Mouse (Mus musculus) kidney, adult 8-10 months (tissue): Measurements from ENCODE around the gene Srcin1.

Experiments
- DNase-seq, 2 experiments: peaks; one replicate each; pipeline ENCODE4 v3.0.0; 2022

The Srcin1 gene

DNA sequence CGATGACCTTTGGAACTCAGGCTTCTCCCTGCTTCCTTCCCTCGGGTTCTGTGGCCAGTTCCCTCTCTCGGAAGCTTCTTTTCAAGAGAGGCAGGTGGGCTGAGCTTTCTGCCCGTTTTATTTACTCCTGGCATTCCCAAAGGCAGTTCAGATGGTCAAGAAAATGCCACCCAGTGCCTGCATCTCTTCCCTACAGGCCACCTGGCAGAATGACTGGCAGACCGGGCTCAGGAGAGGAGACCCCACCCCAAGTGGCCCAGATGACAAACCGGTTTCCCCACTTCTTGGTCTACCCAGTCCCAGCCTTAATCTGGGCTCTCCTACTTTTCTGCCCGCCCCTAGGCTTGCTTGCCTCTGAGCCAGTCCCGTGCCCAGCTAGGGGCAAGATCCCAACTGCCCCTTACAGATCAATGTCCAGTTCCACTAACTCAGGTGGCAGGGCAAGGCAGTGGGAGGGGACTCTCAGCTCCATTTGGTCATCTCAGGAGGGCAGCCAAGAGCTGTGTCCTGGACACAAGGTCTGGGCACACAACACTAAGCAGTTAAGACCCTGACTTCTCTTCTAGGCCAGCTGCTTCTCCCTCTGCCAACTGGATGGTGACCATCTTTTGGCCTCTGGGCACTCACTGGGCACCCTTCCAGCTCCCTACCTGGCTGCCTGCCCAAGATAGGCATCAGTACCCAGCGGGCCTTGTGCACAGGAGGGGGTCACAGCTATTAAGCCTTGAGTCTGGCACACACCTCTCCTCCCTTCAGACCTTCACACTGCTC, at the start of gene Srcin1:
Gene Srcin1 (minus strand): TSS at position 51 of the 771 bp plus-strand sequence.
- peak; percentile 94 to 97 for DNase-seq

DNA sequence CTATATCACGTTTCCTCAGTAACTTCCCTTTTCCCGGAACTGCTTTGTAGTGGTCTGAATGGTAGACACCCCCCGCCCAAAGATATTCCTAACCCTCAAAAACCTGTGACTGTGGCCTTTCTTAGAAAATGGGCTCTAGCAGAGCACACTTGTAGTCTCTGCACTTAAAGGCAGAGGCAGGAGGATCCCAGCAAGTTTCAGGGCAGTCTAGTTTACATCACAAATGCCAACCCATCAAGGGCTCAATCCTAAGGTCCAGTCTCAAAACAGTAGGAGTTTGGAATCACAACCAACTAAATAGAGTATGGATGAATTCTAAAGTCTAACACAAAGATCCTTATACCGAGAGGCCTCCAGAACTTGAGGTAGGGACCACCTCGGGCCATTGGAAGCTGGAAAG, 49.6 kb upstream of the Srcin1 start:
- DNase-seq: no peak

DNA sequence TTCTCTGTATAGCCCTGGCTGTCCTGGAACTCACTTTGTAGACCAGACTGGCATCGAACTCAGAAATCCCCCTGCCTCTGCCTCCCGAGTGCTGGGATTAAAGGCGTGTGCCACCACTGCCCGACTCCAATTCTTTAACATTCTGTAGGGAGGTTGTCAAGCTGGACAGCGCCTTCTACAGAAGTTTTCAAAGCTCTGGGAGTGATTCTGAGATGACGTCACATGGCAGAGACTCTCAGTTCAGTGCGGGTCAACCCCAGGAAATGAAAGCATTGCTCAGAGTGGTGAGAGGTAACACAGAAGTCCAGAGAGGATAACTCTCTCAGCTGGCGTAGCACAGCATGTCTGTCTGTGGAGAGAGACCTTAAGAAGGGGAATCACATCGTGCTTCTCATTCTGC, 47.2 kb upstream of the Srcin1 start:
- no peak for DNase-seq

DNA sequence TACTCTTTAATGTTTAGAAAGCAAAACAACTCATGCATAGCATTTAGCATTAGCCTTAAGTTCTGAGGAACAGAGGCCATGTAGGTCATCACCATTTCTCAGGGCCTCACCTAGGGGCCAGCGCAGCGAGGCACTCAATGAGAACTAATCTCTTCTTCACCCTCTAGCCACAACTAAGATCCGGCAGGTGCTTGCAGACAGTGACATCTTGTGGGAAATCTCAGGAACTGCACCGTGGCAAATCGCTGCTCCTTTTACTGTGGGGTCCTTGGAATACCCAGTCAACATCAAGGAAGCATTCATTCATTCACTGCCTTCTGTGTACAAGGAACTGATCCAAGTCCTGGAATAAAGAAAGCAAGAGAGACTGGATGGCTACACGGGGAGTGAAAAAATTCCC, 46.5 kb upstream of the Srcin1 start:
- DNase-seq: peak; percentile 53 to 77

DNA sequence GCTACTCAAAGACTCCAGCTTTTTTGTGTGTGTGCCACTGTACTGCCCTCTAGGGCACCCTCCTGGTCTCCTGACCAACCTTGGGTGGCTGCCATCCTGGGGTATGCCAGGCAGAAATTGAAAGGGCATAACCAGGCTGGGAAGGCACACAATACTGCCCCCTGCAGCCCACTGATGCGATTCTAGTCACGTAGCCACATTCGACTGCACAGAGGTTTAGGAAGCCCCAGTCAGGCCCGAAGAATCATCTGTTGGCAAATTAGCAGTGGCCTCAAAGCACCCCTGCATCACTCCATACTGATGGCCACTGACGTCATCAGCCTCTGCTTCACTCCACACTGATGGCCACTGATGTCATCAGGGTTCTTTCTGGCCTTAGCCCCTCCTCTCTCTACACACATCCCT, 43.4 kb upstream of the Srcin1 start:
- DNase-seq: peak; percentile 92 to 95

DNA sequence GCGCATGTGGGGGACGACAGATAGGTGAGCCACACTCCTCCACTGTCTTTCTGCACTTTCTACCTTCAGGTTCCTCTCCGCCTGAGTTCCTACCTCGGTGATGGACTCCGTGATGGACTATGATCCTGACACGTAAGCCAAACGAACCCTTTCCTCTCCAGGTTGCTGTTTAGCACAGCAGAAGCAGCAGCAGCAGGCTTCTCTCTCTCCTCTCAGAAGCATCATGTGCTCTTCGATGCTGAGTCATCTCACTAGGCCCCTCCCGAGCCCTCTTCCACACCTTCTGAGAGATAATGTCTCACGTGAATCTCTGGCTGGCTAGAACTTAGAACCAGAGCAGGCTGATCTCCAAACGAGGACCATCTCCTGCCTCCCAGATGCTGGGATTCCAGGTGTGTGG, 42.4 kb upstream of the Srcin1 start:
- peak; percentile 68 to 79 for DNase-seq

DNA sequence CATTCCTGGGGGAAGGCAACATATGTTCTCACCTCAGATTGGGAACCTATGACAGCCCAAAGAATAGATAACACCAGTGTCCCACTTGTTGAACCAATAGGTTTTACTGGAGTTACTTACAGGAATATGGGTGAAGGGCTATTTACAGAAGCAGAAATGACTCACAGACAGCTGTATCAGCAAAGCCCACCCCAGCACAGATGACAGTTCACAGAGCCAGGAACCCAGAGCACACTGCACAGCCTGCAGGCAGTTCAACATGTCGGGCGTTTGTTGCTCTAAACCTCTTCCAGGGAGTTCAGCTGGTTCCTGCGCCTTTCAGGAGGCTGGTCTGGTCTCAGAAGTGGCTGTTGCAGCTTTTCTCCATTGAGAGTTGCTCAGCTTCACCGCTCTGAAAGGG, 39.3 kb upstream of the Srcin1 start:
- no peak for DNase-seq

DNA sequence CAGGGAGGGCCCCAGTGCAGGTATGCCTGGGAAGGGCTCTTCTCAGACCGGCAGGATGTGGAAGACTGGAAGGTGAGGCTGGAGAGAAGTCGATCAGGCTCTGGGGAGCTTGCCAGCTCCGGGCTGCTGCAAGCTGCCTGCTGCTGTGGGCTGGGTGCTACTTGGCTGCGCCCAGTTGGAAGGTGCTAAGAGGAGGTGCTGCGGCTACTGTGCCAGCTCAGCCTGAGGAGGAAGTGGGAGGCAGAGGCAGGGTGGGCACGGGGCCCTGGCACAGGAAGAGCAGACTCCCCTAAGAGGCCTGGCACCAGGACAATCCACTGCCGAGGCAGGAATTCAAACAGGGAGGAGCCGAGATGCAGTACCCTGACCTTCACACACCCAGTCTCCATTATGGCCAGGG, 35.1 kb upstream of the Srcin1 start:
- peak; percentile 65 to 73 for DNase-seq

DNA sequence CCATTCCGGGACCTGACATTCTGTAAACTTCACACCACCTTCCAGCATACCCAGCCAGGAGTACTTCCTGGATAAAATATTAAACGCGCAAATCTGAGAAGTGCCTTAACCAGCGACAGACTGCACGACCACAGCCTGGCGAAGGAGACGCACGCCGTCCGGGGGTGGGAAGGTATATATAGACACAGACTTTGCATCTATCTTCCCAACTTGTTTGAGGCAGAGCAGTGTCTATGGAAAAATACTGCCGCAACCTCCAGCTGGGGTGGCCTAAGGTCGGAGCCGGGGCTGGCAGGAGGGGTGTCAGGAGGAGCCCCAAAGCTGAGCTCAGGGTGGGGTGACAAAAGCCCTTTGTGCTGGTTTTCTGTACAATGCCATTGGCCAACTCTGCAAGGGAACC, 33.8 kb upstream of the Srcin1 start:
- no peak for DNase-seq

DNA sequence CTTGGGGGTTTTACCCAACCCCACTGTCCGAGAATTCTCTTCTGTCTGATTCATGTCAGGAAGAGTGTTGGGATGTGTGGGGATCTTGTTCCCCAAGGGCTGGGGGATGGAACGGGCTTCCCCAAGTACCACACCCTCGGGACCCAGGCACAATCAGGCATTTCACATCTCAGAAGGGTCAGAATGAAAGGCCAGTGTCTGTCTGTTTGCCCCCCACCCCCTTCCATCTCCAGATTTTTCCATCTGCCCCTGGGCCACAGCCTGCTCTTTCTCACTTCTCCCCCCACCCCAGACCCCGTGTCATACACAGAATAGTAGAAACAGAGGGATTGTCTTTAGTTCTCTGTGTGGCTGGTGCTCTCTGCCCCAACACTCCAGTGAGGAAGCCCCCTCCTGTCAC, 32.9 kb upstream of the Srcin1 start:
- DNase-seq: no peak

DNA sequence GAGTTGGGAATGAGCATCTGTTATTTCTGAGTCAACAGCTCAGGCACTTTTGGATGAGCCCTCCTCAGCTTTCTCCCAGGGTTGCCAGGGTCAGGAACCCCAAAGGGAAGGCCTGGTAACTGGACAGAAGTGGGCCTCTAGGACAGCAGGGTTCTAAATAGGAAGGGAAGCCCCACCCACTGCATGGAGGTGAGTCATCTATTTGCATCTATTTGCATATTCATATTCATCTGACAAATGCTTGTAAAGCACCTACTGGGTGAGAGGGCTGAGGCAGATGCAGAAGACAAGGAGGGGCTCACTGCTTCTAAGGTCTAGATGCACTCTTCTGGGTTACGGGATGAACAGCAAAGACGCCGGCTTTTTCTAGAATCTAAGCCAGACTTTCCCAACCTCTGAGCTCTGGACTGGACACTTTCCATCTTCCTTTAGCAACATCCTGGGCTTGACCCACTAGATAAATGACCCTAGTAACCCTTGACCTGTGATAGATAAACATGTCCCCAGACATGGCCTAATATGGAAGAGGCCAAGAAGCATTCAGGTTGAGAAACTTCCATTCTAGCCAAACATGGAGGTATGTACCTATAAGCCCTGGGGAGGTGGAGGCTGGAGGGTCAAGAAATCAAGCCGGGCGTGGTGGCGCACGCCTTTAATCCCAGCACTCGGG, 31.2 kb upstream of the Srcin1 start:
- DNase-seq: no peak

DNA sequence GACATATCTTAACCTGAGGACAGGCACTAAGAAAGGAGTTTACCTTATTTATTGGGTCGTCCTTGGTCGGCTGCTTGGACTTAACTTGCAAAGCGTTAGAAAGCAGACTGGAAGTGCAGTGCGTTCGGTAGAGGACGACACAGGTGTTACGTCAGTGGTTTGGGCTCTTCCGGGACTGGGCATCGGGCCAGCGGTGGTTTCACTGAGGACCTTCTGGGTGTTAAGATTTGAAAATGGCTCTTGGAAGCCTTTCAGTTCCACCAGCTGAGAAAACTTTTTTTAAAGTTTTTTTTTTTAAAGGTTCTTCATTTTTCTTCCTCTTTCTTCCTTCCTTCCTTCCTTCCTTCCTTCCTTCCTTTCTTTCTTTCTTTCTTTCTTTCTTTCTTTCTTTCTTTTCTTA, 27.9 kb upstream of the Srcin1 start:
- peak in 1 of 2 experiments; percentile 56 for DNase-seq

DNA sequence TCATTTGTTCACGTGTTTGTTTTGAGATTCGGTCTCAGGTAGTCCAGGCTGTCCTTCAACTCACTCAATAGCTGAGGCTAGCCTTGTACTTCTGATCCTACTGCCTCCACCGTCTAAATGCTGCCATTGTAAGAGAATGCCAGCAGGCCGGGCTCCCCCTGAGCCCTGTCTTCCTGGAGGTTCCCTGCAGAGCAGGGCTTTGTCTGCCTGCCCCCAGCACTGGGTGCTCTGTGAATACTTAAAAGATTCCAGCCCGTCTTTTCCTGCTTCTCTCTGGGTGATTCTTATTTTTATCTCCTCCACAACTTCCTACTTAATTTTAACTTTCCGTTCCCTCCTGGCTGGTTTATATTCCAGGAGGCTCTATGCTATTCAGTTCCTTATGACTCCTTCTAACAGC, 26.2 kb upstream of the Srcin1 start:
- DNase-seq: no peak

DNA sequence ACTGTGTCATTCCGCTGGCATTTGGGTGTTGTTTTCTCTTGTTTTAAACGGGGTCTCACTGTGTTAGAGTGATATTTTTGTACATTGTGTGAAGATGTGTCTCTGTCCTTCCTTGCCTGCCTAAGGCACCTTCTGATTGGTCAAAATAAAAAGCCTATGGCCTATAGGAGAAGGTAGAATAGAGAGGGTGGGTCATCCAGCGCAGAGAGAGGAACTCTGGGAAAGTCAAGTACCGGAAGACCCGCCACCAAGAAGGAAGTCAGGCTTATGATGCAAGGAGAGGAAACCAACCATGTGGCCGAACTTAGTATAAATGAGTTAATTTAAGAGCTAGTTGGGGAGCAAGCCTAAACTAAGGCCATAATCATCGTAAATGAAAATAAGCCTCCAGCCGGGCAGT, 23.1 kb upstream of the Srcin1 start:
- DNase-seq: no peak

DNA sequence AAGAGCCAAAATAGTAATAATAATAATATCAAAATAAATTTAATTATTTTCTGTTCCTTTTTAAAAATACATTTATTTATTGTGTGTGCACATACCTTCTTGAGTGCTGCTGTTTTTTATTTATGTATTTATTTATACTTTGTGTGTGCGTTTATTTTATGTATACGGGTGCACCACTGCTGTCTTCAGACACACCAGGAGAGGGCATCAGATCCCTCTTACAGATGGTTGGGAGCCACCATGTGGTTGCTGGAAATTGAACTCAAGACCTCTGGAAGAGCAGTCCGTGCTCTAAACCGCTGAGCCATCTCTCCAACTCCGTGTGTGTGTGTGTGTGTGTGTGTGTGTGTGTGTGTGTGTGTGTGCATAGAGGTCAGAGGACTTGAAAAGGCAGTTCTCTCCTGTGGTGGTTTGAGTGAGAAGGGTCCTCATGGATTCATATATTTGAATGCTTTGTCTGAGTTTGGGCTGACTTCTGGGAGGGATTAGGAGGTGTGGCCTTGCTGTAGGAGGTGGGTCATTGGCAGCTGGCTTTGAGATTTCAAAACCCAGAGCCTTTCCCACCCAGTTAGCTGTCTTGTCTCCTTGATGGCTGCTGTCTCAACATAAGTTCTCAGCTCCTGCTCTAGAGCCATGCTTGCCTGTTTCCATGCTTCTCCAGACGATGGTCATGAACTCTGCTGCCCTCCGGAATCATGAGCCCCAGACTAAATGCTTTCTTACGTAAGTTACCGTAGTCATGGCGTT, 22.1 kb upstream of the Srcin1 start:
- no peak for DNase-seq

DNA sequence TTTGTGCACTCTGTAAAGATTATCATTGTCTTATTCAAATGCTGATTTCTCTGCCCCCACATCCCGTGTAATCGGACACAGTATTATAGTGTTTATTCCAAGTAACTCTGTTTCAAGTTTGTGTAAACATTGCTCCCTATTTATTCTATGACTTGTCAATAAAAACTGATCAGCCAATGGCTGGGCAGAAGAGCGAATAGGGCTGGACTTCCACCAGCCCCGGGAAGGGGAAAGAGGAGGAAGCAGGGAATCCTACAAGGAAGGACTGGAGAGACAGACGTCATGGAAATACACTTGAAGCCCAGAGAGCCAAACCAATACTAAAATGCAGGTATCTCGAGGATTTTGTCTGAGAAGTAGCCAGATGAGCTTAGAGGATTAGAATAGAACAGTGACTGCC, 18.1 kb upstream of the Srcin1 start:
- DNase-seq: peak in 1 of 2 experiments; percentile 32

DNA sequence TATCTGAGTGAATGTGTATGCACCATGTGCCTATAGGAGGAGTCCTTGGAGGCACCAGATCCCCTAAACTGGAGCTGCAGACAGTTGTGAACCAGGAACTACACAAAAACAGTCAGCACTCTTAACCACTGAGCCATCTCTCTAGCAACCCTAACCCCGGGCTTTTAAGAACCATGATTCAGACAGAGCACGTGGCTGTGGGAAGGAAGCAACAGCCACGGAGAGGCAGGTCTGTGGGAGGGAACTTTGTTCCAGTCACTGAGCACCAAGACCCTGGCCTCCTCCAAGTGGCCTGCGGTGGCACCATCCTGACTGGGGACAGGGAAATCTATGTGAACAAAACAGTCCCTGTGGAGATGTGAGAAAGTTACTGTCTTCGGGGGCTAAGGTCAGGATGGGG, 15.9 kb upstream of the Srcin1 start:
- DNase-seq: no peak

DNA sequence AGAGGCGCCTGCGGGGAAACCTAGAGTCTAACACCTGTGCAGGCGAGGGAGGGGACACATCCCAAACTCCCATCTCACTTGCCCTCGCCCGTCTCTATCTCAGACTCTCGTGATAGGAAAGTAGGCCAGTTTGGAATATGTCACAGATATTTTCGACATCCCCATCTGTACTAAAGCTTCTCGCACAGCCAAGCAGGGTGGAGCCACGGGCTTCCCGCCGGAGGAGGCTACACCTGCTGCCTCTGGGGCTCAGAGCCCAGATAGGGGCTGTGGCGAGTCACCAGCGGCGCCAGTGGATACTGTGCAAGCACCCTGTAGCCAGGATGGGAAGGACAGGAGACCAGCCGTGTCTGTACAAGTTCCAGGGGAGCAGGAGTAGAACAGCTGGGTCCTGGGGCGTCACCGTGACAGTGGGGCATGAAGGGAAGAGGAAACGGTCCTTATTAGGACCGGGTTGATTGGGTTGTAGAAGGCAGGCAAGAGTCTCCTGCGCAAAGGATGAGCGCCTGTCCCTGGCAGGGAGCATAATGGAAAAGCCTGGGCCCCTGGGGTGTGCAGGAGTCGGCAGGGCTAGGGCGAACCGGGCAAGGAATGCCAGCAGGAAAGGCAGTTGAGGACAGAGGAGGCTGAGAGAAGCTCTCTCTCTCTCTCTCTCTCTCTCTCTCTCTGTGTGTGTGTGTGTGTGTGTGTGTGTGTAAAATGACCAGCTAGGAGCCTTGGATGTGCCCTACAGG, 14.4 kb upstream of the Srcin1 start:
- DNase-seq: no peak

DNA sequence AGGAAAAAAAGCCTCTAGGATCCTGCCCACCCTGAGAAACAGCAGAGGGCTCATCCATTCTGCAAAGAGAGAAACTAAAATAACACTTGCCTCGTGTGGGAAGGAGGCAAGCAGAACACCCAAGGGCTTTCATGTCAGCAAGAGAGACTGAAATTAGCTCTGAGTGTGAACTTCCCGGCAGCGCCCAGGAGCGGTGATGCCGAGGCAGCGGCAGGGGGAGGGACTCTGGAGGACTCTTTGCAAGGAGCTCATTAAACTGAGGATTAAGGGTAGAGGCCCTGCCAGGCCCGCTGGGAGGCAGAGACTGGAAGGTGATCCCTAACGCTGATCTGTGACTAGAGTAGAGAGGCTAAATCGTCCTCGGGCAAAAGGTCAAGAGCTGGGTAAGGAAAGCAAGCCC, 13.2 kb upstream of the Srcin1 start:
- no peak for DNase-seq

DNA sequence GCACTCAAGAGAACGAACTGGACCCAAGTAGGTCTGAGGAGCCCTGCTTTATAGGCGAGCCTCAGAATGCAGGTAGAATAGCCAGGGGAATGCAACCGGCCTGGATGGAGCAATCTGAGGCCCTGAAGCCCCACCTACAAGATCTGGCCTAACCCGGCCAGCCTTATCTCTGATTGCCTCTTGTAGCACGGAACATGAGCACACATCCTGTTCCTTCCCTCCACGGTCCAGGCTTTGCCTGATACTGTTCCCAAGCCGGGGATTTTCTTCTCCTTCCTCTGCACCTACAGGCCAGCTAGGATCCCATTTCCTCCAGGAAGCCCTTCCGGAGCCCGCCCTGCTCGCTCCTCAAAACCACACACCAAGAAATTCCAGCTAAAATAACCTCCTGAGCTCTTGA, 9.9 kb upstream of the Srcin1 start:
- DNase-seq: peak; percentile 44 to 47

DNA sequence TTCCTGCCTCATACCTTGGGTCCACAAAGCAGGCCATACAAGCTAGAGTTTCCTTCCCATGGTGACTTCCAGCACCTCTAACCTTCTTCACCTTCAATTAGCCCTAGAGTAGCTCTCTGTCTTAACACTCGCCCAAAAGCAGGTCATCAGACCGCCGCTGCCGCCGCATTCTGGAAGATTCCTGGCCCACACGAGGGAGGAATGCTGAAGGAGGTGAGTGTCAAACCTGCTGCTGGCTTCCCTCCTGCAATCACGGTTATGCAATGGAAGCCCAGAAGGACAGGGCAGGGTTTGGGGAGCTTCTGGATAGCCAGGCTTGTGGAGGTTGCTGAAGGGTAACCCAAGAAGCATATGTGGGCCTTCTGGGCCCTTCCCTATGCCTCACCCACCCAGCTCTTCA, 8.5 kb upstream of the Srcin1 start:
- DNase-seq: peak in 1 of 2 experiments; percentile 33

DNA sequence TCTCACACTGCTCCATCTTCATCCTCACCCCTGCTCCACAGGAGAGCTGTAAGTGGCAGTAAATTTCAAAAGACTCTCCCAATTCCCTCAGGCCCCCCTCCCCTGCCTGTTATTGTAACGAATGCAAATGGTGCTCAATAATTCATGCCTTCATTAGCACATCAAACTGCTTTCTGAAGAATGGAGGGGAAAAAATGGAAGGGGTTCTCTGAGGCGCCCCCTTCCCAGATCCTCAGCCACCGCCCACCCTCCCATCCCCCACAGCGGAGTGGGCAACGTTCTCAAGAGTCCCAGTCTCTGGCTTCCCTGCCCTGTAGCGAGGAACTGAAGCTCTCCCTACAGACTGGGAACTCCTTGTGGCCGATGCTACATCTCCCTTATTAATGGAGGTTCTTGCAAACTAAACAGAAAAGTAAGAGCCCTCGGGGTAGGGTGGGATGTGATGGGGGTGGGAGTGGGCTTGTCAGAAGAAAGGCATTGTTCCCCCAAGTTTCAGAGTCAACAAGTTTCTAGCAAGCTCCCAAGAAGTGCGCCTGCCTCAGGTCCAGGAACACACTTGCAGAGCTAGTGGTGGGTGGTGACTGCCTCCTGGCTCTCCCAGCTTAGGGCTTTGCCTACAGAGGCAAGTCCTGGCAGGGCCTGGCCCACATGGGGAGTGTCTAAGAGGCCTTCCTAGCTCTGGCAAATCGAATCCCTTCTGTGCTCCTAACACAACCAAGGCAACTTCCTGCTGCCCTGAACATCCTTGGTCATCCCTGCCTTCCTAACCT, 3.3 kb upstream of the Srcin1 start:
- DNase-seq: no peak
